Mouse (Mus musculus) liver, embryonic 16.5 days (tissue): ENCODE data around the gene Hnrnpm. TPM values are rescaled to one million over a fixed set of nuclear protein-coding genes. Genes with fewer than 3 reads are reported as not detected.
"Not testable (repeated sequence)": the region's sequence is repeated elsewhere in the genome, so short reads cannot be mapped to it uniquely, and the experiment has no call there.

Experiments
- ATAC-seq: fragments of 200-750 bp; cut with Nextera tagmentation; 2 replicates; pipeline ENCODE4 v1.8.0; 2017; ENCODE audit warnings: low read depth, mild to moderate bottlenecking, moderate number of reproducible peaks, moderate library complexity
- H3K27ac ChIP-seq: fragments of 300-500 bp; sonication (generic); 2 replicates; pipeline ENCODE4 v1.5.1; 2014; ENCODE audit warnings: mild to moderate bottlenecking, low read length
- H3K27me3 ChIP-seq: fragments of 300-500 bp; sonication (generic); 2 replicates; pipeline ENCODE4 v1.6.1; 2014; ENCODE audit warnings: low read depth, low read length, mixed read lengths; ENCODE audit not compliant: control insufficient read depth, insufficient read depth
- H3K36me3 ChIP-seq: fragments of 300-500 bp; sonication (generic); 2 replicates; pipeline ENCODE4 v1.6.1; 2014; ENCODE audit warnings: mild to moderate bottlenecking; ENCODE audit not compliant: control insufficient read depth, insufficient read depth
- H3K4me1 ChIP-seq: fragments of 300-500 bp; sonication (generic); 2 replicates; pipeline ENCODE4 v1.6.1; 2014; ENCODE audit warnings: low read depth, low read length, mixed read lengths; ENCODE audit not compliant: control insufficient read depth
- H3K4me2 ChIP-seq: fragments of 300-500 bp; sonication (generic); 2 replicates; pipeline ENCODE4 v1.6.1; 2014; ENCODE audit warnings: low read depth, low read length, mixed read lengths
- H3K4me3 ChIP-seq: fragments of 300-500 bp; sonication (generic); 2 replicates; pipeline ENCODE4 v1.5.1; 2014; ENCODE audit warnings: low read depth, mild to moderate bottlenecking, low read length
- H3K9ac ChIP-seq: fragments of 300-500 bp; sonication (generic); 2 replicates; pipeline ENCODE4 v1.6.1; 2014; ENCODE audit warnings: low read depth, low read length
- H3K9me3 ChIP-seq: fragments of 300-500 bp; sonication (generic); replicated peaks from 2 replicates; pipeline ENCODE4 v1.6.1; 2016; ENCODE audit warnings: low read length; ENCODE audit not compliant: control insufficient read depth
- WGBS: fragments of 180-500 bp; shearing (Covaris S2); extraction: QIAGEN DNeasy Blood & Tissue Kit; methylation state at CpG from one replicate; pipeline ENCODE4 v1.1.7; 2014; ENCODE audit not compliant: insufficient replicate concordance; 5-methylcytosine and 5-hydroxymethylcytosine counted together
- polyA plus RNA-seq: library from polyadenylated mRNA; unstranded; fragments of >200 nt; fragmentation: Nextera tagmentation; extraction: Ambion mirVana; gene quantifications from 2 replicates; pipeline ENCODE4 v1.2.1, GENCODE M21; 2015

The Hnrnpm gene
- polyA plus RNA-seq, 1 experiment from 2014 or later = 121 TPM

DNA sequence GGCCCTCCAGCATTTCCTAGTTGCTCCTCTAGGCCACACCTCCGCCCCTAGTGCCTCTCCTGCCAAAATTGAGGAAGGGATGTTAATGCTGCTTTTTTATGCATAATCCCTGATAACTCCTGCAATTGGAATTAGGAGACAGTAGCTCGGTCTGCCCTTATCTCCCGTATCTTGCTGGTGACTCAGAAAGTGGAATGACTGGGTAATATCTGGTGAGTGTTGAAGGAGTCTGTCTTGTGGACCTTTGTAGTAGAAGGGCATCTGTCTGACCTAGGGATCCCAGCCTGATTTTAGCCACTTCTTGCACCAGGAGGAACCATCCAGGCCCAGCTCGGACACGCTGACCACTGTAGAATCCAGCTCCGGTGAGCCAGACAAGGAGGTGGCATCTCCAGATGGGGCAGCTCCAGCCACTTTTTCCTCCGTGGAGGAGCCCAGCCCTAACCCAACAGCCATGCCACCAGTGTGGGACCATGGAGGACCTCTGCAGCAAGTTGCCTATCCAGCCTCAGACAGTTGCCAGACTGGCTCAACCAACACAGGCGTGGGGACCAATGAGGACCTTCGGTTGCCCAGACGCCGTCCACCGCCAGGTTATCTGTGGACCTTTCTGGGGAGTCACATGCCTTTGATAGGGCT is 57.1 kb downstream of the Hnrnpm start:
- WGBS = 56% methylated on average over 12 of the region's 12 CpGs
- peak; percentile 61 for ATAC-seq
- peak overlapping the region; percentile 90 for H3K4me3 ChIP-seq
- peak overlapping the region; percentile 98 for H3K27ac ChIP-seq
- peaks cover 20% of the 10 kb centered on the region for H3K4me1 ChIP-seq
- H3K9ac ChIP-seq = peak overlapping the region; percentile 86
- no peaks in the 10 kb centered on the region for H3K27me3 ChIP-seq
- H3K4me2 ChIP-seq = peak overlapping the region; percentile 97
- H3K36me3 ChIP-seq = no peaks in the 10 kb centered on the region
- H3K9me3 ChIP-seq = no peaks in the 10 kb centered on the region

DNA sequence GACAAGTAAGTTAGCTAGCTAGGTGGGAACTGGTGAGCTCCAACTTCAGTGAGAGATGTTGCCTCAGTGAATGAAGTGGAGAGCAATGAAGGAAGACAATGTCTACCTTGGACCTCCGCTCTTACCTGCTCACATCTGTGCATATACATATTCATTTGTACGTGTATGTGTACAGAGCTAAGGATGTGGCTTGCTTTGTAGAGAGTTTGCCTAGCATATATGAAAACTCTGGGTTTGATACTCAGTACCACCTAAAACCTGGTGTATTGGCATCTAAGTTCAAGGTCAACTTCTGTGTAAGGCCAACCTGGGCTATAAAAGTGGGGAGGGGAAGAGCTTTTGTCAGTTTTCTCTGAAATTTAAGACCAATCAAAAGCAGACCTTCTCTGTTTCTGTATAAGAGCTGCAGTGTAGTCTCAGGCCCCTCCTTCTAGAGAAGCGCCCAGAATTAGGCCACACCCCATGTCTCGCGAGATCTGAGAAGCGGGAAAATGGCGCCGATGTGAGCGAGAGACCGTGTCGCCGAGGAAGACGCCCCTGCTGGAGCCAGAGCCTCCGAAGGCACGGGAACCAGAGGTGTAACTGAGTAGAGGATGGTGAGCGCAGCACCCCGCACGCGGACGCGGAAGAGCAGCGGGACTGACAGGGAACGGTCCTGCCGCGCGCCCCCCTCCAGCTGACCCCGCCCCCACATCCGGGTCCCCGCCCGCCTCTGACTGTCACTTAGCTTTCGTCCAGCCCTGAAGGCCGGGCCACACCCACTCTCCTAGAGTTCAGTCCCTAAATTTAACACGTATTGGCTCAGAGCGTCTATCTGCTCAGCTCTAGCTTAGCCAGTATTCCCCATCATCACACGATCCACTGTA is 57.8 kb downstream of the Hnrnpm start, which contains the start of gene Zfp414:
Zfp414 (plus strand) TSS at position 470 of the 866 bp plus-strand sequence.
- peak within 1 kb of the TSS; percentile 98 for H3K27ac ChIP-seq
- H3K9ac ChIP-seq = peak within 1 kb of the TSS; percentile 86
- peaks cover 20% of the 10 kb centered on the region for H3K4me1 ChIP-seq
- H3K27me3 ChIP-seq = no peaks in the 10 kb centered on the region
- no peaks in the 10 kb centered on the region for H3K36me3 ChIP-seq
- 1% methylated on average over 35 of the region's 35 CpGs for WGBS
- peak; percentile 98 for ATAC-seq
- no peaks in the 10 kb centered on the region for H3K9me3 ChIP-seq
- H3K4me2 ChIP-seq = peak within 1 kb of the TSS; percentile 97
- H3K4me3 ChIP-seq = peak within 1 kb of the TSS; percentile 90

DNA sequence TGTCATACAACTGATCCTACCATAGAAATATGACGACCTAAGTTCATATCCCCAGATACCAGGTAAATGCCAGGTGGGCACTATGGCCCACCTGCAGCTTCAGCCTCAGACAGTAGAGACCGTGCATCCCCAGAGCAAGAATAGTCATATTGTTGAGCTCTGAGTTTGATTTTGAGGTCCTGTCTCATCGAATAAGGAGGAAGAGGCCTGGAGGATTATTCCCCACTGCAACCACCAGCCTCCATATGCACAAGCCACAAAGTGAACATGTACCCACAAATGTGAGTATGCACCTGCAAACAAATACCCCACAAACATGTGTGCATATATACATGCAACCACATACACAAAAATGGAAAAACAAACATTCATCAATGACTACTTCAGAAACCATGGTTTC is 59.4 kb downstream of the Hnrnpm start:
- ATAC-seq = no peak
- H3K27me3 ChIP-seq = no peaks in the 10 kb centered on the region
- WGBS = 74% methylated on average over 3 of the region's 3 CpGs
- peaks cover 20% of the 10 kb centered on the region for H3K4me1 ChIP-seq
- H3K9me3 ChIP-seq = no peaks in the 10 kb centered on the region
- H3K27ac ChIP-seq = no peak overlapping the region
- H3K4me2 ChIP-seq = no peak overlapping the region
- H3K9ac ChIP-seq = no peak overlapping the region
- H3K4me3 ChIP-seq = no peak overlapping the region
- no peaks in the 10 kb centered on the region for H3K36me3 ChIP-seq

DNA sequence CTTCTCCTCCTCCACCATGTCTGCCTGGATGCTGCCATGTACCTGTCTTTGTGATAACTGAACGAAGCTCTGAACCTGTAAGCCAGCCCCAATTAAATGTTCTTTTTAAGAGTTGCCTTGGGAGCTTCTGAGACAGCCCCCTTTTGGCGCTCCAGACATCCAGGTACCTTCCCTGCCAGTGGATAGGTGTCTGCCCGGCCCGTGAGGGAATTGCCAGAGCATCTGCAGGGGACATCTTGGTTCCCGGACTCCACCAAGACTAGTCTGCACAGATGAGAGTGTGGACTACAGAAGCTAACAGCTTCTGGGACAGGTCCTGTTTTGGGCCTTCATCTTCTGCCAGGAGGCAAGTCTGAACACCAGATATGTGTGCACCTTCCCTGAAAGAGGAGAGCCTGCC is 72.9 kb downstream of the Hnrnpm start:
- not testable (repeated sequence) for H3K4me1 ChIP-seq

DNA sequence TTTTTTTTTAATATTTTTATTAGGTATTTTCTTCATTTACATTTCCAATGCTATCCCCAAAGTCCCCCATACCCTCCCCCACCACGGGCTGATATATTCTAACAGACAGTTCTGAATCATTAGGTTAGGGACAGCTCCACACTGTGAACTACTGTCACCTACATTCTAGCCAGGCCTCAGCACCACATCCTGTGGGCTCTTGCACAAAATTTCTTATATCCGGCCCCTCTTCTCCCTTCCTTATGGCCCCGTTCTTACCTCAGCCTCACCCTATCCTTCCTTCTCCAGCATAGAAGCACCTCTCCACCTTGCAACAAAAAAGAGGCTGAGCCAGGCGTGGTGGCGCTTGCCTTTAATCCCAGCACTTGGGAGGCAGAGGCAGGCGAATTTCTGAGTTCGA is 76.1 kb downstream of the Hnrnpm start:
- H3K9me3 ChIP-seq = no peaks in the 10 kb centered on the region
- peak; percentile 21; the same call in 1 of the 2 replicates for ATAC-seq
- no peak overlapping the region for H3K4me3 ChIP-seq
- H3K27ac ChIP-seq = no peak overlapping the region
- H3K4me1 ChIP-seq = peaks cover 6% of the 10 kb centered on the region
- no peak overlapping the region for H3K9ac ChIP-seq
- 59% methylated on average over 7 of the region's 7 CpGs for WGBS
- no peaks in the 10 kb centered on the region for H3K27me3 ChIP-seq
- H3K36me3 ChIP-seq = no peaks in the 10 kb centered on the region
- no peak overlapping the region for H3K4me2 ChIP-seq

More for the DNA sequence above, 72.9 kb downstream of the Hnrnpm start:
- not testable (repeated sequence) for ATAC-seq, H3K27me3 ChIP-seq, H3K36me3 ChIP-seq, H3K27ac ChIP-seq, H3K9me3 ChIP-seq, H3K9ac ChIP-seq, H3K4me3 ChIP-seq, H3K4me2 ChIP-seq
- 63% methylated on average over 5 of the region's 5 CpGs for WGBS

DNA sequence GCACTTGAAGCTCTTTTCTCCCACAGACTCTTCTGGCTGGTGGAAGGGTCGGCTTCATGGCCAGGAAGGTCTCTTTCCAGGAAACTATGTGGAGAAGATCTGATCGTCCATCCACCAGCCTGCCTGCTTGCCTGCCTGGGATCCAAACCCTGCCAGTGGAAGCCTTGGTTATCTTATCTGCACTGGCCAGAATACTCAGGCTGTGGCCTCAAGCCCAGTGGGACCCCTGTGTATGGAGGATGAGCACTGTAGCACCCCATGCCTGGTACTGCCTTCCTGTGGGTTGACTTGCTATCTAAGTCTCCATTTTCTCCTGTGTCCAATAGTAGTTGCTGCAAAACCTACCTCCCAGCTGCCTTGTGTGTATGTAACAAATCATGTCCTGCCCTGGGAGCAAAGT is 79.4 kb downstream of the Hnrnpm start:
- no peaks in the 10 kb centered on the region for H3K36me3 ChIP-seq
- H3K4me2 ChIP-seq = no peak overlapping the region
- H3K4me3 ChIP-seq = no peak overlapping the region
- H3K27me3 ChIP-seq = no peaks in the 10 kb centered on the region
- no peak overlapping the region for H3K27ac ChIP-seq
- no peak overlapping the region for H3K9ac ChIP-seq
- ATAC-seq = peak; percentile 51
- H3K9me3 ChIP-seq = no peaks in the 10 kb centered on the region
- 20% methylated on average over 2 of the region's 2 CpGs for WGBS
- peaks cover 6% of the 10 kb centered on the region for H3K4me1 ChIP-seq

DNA sequence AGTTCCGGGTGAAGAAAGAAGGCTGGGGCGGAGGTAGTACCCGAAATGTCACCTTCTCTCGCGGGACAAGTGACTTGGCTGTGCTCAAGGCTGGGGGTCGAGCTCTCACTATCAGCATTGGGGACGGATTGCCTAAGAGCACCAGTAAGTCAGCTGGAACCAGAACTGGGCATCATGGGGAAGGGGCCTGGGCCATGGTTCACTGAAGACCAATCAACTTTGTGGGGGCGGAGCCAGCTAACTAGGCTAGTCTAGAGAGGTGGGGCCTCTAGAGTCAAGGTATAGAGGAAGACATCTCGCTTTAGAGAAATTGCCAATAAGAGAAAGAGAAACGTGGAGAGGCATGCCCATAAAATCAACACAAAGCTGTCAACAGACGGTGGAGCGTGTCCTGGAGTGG is 84.7 kb downstream of the Hnrnpm start:
- no peak overlapping the region for H3K4me3 ChIP-seq
- no peaks in the 10 kb centered on the region for H3K36me3 ChIP-seq
- no peaks in the 10 kb centered on the region for H3K27me3 ChIP-seq
- H3K27ac ChIP-seq = no peak overlapping the region
- no peak overlapping the region for H3K4me2 ChIP-seq
- H3K9ac ChIP-seq = no peak overlapping the region
- WGBS = 72% methylated on average over 12 of the region's 12 CpGs
- H3K4me1 ChIP-seq = no peaks in the 10 kb centered on the region; the same call in 1 of the 2 replicates
- H3K9me3 ChIP-seq = 0 out of 2 replicates have a peak, but pooled peaks cover 2% of the 10 kb centered on the region
- no peak for ATAC-seq

DNA sequence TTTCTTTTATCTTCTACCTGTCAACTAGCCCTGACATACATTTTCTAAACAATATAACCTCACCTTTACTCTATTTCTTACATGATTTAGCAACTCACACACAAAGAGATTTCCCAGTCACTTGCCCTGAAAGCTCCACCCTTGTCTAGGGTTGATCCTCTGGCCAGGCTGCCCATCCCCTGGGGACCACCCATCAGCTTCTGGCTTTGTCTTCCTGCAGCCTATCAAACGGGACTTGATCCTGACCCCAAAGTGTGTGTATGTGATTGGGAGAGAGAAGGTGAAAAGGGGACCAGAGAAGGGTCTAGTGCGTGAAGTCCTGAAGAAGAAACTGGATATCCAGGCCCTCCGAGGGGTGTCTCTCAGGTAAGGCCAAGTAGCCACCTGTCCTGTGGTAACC is 85.8 kb downstream of the Hnrnpm start:
- H3K9me3 ChIP-seq = 0 out of 2 replicates have a peak, but pooled peaks cover 2% of the 10 kb centered on the region
- H3K27ac ChIP-seq = no peak overlapping the region
- no peak overlapping the region for H3K4me3 ChIP-seq
- no peak overlapping the region for H3K4me2 ChIP-seq
- 64% methylated on average over 3 of the region's 3 CpGs for WGBS
- no peaks in the 10 kb centered on the region for H3K27me3 ChIP-seq
- no peaks in the 10 kb centered on the region; the same call in 1 of the 2 replicates for H3K36me3 ChIP-seq
- H3K9ac ChIP-seq = no peak overlapping the region
- ATAC-seq = no peak
- H3K4me1 ChIP-seq = no peaks in the 10 kb centered on the region
